Mouse (Mus musculus) cerebellum, adult 9-11 months (tissue): ENCODE results near the gene Gm11214.

Experiments
- DNase-seq: peaks from one replicate; pipeline ENCODE4 v3.0.0; 2022

Gm11214 gene

GRCm38 (mm10) chr4:63659775-63660174 lies 3.4 kb downstream of the Gm11214 start:
- no peak for DNase-seq

- DNase-seq = no peak
Measured at GRCm38 (mm10) chr4:63659086-63659485, 4.1 kb downstream of the Gm11214 start.

- DNase-seq = no peak
Measured at GRCm38 (mm10) chr4:63654381-63654780, 8.8 kb downstream of the Gm11214 start.

- no peak for DNase-seq
Measured at GRCm38 (mm10) chr4:63643956-63644726, 19.0 kb downstream of the Gm11214 start.

- no peak for DNase-seq
Measured at GRCm38 (mm10) chr4:63639842-63640241, 23.3 kb downstream of the Gm11214 start.

GRCm38 (mm10) chr4:63638603-63639002 lies 24.6 kb downstream of the Gm11214 start:
- DNase-seq = no peak

GRCm38 (mm10) chr4:63633181-63633580 lies 30.0 kb downstream of the Gm11214 start:
- DNase-seq = no peak

GRCm38 (mm10) chr4:63627111-63627510 lies 36.1 kb downstream of the Gm11214 start:
- no peak for DNase-seq

GRCm38 (mm10) chr4:63625563-63626080 lies 37.6 kb downstream of the Gm11214 start:
- no peak for DNase-seq

GRCm38 (mm10) chr4:63622378-63622835 lies 40.8 kb downstream of the Gm11214 start, which contains the start of gene Tex48:
Gene Tex48 (minus strand): TSS chr4:63622428.
- DNase-seq = no peak

- DNase-seq = no peak
Measured at GRCm38 (mm10) chr4:63621861-63622260, 41.3 kb downstream of the Gm11214 start.
